Mouse (Mus musculus) layer of hippocampus, adult 11-12 months (tissue): ENCODE results near the gene Cd47.
A peak's percentile ranks its signal among the peaks of the same experiment; 100 is the strongest.
"Not testable (repeated sequence)": the region's sequence is repeated elsewhere in the genome, so short reads cannot be mapped to it uniquely, and the experiment has no call there.

Experiments
- DNase-seq: peaks from one replicate; pipeline ENCODE4 v3.0.0; 2022; ENCODE audit warnings: low spot score

Cd47 gene

DNA sequence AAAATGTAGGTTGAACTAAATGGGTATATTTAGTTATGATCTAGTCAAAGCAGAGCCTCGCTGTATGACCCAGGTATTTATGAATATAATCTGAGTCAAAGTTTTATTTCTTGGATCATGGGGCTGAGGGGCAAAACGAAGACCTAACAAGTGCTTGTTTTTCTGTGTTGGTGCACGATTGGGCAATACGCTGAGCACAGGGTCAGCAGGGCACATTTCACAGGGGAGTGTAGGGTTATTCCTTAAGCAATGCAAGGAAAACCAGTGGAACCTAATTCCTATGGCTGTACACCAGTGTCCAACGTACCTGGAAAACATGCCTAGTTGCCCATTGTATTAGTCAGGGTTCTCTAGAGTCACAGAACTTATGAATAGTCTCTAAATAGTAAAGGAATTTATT, 12.6 kb upstream of the Cd47 start:
- DNase-seq: no peak

DNA sequence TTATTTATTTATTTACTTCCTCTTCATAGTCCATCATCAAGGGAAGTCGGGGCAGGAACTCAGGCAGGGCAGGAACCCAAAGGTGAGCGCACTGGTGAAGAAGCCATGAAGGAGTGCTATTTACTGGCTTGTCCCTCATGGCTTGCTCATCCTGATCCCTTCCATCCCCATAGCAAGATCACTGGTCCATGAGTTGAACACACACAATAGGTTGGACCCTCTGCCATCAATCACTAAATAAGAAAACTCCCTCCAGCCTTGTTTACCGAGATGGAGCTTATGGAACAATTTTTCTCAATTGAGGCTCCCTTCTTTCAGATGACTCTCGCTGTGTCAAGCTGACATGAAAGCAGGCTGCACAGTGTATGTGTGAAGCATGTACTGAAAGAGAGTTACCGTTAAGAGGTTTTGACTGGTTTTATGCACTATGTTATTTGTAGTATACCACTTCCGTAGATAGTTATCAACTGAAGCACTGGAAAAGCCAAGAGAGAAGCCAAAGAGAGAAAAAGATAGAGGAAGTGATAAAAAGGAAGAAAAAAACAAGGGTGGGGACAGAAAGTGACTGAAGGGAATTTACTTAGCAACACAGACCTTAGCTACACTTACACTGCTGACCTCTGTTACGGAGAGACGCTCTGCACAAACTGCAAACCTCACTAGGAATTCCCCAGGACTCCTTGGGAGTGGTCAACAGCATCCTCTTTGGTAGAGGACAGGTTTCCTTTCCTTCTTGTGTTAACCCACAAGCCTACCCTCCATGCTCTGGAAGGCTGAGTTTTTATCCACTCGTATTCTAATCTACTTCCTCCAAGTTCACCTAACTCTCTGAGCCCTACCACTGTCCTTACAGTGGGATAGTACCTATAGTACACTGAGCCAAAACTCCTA, 9.5 kb upstream of the Cd47 start:
- no peak for DNase-seq

DNA sequence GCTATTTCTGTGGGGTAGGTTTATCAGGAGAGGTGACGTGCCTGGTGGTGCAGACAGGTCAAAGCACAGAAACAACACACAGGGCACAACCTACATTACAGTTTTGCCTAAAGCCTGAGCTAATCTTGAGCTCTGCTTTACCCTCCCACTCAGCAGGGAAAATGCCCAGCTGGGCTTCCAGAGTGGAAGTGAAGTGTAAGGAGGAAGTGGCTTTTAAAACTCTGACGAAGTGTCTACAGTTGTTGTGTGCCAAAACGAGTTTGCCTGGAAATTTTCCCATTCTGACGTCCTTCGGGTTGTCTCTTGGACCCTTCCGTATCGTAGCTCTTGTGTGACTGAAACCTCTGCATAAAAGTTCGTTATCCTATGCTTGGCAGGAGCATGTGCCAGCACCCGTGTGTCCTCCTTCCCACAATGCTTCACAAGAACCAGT, 7.9 kb upstream of the Cd47 start:
- DNase-seq: peak; percentile 10

DNA sequence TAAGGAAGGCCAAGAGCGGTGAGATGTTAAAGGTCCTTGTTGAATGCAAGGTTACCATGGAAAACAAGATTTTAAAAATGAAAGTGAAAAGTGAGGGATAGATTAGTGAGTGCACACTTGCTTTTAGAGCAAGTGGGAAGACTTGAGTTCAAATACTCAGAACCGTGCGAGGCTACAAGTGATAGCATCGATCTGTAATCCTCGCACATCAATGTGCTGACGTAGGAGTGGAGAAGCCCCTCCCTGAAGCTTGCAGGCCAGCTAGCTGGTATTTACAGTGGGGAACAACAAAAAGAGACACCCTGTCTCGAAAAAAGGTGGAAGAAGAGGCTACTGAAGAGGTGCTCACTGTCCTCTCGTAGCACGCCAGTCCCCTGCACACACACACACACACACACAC, 6.7 kb upstream of the Cd47 start:
- DNase-seq: no peak

DNA sequence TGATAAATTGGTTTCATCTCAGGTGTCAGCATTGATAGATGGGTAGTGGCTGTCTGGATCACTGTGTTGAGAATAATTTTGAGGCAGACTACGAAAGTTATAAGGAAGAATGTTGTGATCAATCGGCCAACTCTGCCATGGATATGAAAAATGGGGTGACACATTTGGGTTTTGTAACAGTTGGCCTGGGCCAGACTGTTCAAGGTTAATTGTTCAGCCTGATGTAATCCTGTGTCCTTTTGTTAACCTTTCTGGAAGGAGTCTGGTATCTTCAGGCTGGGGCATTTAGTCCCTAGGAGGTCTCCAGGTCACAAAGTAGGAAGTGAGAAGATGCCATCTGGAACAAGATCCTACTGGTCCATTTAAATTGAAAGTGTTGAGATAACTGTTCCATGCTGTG, 4.1 kb upstream of the Cd47 start:
- no peak for DNase-seq

DNA sequence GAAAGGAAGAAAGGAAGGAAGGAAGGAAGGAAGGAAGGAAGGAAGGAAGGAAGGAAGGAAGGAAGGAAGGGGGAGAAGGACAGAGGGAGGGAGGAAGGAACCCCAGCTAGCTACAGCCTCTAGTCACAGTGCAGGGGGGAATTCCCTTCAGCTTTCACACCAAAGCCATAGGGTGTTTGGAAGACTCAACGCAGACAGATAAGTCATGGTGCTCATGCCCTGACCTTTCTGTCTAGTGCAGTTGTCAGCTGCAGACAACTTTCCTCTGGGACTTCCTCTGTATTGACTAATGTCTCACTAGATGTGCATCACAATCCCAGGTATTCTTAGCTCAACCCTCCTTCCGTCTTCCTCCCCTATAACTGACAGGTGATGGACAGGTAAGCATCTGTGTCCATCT, 3.4 kb upstream of the Cd47 start:
- no peak for DNase-seq

DNA sequence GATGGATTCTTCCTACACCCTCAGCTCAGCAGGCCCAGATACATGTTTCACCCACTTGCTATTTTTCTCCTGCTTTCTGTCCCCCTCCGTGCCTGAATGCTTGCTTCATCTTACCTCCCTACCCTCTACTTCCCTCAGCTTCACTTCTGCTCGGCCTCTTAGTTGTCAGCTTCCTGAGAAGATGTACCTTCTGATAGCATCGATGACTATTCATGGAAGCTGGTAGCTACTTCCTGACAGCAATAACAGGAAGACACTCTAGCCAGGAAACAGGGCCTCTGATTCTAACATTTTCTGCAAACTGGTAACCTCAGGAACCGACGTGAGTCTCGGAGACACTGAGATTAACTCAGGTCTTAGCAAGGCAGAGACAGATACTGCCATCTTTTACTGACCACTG, 1.5 kb upstream of the Cd47 start:
- no peak for DNase-seq

DNA sequence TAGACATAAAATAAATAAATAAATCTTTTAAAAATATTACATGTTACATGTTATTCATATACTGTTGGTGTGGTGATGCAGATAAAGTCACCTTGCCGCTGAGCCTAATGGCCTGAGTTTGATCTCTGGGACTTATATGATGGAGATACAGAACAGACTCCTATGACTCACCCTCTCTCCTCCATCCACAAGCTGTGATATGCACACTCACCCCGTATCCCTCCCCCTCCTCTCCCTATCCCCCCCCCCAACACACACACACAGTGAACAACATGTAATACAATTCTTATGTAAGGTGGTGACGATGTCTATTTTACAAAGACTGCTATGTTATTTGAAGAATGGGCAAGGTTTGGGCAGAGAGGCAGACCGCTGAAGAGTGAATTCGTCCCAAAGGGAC, 663 bp downstream of the Cd47 start:
- DNase-seq: no peak

DNA sequence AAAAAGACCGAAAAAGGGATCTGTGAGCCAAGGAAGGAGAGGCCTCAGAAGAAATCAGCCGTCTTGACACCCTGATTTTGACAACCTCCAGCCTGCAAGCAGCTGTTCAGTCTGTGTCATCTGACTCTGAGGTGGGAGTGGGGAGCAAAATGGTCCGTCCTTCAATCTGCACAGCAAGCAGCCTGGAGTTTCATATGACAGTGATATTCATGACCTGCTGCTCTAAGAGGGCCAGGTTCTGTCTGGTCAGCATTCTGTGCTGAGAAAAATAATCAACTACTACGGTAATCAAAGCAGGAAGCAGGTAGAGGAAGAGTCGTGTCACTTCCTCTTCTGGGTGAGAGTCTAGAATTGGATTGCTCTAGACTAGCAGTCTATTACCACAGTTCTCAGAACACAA, 1.1 kb downstream of the Cd47 start:
- DNase-seq: no peak

DNA sequence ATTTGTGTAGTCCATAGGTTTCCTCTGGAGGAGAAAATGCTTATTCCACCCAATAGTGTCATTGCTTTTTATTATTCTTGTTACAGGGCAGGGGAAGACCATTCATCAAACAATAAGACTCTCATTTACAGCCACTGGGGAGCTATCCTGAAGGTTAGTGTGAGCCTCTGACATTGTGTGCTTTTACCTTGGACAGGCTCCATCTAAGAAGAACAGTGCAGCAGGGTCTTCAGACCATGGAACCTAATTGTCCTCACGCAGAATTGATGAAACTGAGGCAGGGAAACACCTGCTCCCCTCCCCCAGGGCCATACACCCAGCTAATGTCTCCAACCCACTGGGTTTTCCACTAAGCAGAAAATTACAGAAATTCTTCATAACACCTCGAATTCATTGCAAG, 2.7 kb downstream of the Cd47 start:
- no peak for DNase-seq

DNA sequence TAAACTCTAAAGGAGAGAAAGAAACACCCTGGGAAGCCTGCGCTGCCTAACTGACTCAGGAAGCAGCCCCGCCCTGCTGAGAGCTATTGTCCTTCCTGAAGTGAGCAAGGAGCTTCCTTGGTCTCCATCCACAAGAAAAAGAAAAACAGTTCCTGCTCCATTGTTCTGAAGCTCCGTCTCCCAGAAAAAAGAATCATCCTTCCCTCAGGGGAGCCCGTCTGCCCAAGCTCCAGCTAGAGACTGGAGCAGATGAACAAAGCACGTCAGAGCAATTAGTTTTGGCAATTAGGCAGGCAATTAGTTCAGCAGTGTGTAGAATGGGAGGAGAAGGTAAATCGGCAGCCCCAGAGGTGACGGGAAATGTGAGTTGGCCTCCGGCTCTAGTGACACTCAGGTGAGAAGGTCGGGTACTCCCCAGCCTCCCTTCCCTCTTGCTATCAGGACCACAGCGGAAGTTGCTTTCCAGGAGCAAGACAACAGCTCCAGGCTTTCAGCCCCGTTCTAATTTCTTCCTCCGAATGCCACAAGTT, 3.7 kb downstream of the Cd47 start:
- DNase-seq: no peak

DNA sequence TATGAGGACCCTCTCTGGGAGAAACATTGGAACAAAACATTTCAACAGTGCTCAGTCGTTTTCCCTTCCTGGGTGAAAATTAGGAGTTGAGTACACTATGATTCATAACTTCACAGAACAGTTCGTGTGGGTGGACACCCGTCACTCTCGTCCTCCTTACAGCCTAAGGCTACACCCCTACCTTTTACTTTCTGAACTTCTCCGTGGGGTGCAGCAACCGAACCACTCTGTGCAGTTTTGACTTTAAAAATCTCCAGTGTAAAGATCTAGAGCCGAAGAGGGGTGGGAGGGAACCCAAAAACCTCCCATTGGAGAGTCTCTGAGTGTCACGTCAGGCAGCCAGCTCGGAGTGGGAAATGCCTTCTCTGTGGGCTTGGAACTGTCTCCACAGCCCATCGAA, 6.6 kb downstream of the Cd47 start:
- no peak for DNase-seq

DNA sequence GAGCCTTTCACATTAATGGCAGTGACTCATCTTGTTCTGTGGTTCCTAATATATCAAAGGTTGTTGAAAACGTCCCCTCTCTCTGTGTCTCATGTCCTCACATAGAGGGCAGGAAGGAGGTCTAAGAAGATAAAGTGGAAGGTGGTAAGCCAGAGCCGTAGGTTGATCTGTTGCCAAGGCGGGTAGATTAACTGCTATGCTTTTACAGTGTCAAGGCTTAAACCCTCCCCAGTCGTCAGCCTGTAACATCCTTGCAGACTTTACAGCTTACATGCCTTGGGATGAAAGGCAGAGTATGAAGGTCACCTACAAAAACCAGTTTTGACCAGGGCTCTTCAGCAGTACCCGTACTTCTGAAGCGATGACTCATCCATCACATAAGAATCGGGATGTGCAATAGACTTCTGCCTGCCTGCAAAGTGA, 7.1 kb downstream of the Cd47 start:
- no peak for DNase-seq

DNA sequence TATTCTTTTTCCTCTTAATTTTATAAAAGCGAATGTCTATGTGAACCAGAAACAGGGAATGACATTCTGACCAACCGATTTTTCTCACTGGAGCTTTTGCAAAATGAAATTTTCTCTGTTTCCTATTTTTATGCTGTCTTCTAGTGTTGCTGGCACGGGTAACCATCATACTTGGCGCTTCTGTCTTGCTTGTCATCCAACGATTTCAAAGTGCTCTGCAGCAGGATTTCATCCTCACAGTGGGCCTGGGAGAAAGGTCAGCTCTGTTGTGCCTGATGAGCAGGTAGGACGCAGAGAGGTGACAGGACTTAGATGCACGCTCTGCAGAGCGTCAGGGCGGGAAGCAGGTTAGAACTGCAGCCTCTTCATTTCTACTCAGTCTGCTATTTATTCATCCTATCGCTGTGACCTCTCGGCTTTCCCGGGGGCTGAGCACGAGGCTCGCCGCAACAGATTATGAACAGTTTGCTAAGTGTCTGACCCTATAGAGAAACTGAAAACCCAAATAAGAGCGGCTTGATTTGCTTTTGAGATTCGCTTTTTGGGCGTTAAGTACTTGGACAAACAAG, 7.6 kb downstream of the Cd47 start:
- peak; percentile 26 for DNase-seq

DNA sequence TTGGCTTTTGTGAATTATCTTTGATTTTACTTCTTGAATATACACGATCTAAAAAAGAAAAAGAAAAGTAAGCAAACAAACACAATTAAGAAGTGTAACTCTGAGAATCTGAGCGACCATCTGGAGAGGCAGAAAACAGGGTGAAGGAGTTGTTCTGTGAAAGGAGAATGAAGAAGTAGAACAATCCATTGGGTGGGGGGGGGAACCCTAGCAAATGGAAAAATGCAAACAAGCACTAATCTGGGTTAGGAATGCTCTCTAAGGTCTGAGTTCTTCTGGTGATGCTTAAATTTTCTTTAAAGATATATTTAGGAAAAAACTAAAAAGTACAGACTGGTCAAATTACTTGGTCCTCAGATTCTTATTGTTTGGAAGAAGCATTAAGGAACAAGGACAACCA, 11.6 kb downstream of the Cd47 start:
- DNase-seq: no peak

DNA sequence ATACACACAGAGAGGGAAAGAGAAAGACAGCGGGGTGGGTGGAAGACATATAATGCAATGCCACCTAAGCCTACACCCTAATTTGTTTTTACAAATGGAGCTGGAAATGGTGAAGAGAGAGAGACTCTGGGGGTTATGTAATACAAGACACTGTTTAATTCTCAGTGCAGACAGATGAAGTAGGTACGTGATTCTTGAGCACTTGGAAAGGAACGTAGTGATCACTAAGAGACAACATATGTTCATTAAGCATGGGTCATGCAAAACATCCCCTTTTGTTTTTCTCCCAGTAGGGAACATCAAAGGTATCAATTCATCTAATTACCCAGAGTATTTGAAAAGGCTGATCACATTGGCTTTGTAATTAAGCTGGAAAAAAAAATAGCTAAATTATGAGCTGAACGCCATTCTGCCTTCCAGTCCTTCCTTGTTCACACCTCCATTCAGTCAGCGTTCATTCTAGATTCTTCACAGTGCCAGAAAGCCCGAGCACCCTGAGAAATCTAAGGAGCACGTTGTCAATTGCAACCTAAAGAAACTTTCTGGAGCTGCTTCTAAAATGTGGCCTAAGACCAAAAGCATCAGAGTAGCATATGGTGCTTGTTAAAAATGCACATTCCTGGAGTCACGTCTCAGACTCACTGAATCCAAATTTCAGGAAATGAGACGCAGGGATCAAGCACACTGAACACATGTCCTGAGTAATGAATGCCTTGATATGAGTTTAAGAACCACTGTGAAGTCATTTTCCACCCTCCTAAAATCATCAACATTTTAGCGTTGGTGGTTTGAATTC, 12.7 kb downstream of the Cd47 start:
- DNase-seq: no peak

DNA sequence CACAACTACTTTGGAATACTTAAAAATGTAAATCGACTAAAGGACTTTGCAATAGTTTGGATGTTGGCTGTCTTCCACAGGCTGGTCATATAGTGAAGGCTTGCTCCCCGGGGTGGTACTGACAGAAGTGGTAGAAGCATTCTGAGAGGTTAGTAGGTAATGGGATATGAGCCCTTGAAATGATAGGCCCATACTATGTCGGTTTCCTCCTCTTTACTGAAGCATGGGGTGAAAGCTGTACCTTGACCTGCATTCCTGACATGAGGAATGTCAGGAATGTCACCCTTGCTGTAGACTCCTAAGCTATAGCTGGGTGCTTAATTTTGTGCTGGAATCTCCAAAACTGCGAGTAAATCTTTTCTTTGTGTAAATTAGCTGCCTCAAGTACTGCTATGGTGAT, 14.1 kb downstream of the Cd47 start:
- no peak for DNase-seq

DNA sequence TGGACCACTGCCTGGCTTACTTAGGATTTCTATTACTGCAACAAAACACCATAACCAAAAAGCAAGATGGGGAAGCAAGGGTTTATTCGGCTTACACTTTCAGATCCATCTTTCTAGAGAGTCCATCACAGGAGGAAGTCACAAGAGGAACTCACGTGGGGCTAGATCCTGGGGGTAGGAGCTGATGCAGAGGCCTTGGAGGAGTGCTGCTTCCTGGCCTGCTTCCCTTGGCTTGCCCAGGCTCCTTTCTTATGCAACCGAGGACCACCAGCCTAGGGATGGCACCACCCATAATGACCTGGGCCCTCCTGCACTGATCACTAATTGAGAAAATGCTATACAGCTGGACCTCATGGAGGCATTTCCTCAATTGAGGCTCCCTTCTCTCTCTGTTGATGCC, 16.6 kb downstream of the Cd47 start:
- no peak for DNase-seq

DNA sequence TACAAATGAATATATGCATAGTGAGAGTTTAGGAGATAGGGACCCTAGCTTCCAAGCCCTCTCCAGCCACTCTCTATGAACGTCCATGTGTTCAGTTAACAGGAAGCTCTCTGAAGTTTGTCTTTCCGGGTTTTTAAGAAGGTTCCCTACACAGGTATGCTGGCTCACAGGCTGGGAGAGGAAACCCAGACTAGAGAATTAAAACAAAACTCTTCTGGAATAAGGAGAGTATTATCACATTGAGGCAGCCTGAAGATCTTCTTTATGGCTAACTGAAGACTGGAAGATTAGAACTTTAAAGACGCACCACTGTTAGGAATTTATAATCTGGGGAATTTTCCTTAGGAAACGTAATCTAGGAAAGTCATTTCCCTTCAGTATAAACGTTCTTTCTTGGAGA, 17.8 kb downstream of the Cd47 start:
- DNase-seq: no peak

DNA sequence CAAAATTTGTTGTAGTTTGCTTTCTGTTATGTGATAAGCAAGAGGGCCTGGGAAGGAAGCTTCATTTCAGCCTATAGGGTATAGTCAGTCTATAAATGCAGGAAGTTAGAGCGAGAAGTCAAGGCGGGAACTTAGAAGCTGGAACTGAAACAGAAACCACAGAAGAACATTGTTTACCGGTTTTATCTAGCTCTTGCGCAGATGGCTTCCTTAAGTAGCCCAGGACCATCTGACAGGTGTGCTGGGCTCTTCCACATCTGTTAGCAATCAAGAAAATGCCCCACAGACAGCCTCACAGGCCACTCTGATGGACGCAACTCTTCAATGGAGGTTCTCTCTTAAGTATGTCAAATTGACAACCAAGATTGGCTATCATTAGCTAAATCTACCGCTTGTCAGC, 18.3 kb downstream of the Cd47 start:
- no peak for DNase-seq

DNA sequence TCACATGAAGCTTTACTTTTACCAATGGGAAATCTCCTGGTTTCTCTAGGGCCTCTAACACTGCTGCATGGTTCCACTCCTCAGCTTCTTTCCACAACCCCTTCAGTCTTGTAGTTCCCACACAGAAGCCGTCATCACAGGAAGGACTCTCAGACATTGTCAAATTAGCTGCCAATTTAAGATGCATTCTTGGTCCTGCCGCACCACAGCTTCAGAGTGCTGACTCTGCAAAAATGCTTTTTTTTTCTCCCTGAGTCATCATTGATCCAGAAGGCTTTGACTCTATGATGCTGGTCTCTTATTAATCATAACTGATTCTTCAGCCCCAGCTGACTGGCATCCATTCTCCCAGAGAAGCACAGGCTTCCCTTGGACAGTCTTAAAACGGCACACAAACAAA, 19.2 kb downstream of the Cd47 start:
- DNase-seq: no peak

DNA sequence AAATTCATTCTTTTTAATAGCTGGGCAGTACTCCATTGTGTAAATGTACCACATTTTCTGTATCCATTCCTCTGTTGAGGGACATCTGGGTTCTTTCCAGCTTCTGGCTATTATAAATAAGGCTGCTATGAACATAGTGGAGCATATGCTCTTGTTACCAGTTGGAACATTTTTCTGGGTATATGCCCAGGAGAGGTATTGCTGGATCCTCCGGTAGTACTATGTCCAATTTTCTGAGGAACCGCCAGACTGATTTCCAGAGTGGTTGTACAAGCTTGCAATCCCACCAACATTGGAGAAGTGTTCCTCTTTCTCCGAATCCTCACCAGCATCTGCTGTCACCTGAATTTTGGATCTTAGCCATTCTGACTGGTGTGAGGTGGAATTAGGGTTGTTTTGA, 30.6 kb downstream of the Cd47 start:
- not testable (repeated sequence) for DNase-seq

DNA sequence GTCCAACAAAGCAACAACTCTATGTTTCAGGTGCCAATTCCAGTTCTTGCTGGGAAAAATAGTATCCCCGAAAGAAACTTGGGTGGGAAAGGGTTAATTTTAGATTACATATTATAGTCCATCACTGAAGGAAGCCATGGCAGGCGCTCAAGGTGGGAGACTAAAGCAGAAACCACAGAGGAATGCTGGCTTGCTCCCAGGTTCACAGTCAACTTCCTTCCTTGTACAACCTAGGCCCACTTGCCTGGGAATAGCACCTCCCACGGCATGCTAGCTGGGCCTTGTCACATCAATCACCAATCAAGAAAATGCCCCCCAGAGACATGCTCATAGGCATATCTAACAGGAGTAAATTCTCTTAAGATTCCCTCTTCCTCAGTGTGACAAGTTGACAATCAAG, 32.0 kb downstream of the Cd47 start:
- no peak for DNase-seq
